Mouse (Mus musculus) cerebellum, adult 2 months (tissue): ENCODE results near the gene Aes.

ENCODE experiments used
- CTCF ChIP-seq: fragments of 200-500 bp; IDR thresholded peaks from 2 replicates; pipeline ENCODE4 v1.5.1; 2011; ENCODE audit warnings: low read depth, mild to moderate bottlenecking, control low read depth, low read length, moderate library complexity, borderline replicate concordance; ENCODE audit not compliant: insufficient read depth
- POLR2A ChIP-seq: fragments of 200-500 bp; IDR thresholded peaks from 2 replicates; pipeline ENCODE4 v1.6.1; 2011; ENCODE audit warnings: low read length, control low read depth, borderline replicate concordance; ENCODE audit not compliant: insufficient read depth

DNA sequence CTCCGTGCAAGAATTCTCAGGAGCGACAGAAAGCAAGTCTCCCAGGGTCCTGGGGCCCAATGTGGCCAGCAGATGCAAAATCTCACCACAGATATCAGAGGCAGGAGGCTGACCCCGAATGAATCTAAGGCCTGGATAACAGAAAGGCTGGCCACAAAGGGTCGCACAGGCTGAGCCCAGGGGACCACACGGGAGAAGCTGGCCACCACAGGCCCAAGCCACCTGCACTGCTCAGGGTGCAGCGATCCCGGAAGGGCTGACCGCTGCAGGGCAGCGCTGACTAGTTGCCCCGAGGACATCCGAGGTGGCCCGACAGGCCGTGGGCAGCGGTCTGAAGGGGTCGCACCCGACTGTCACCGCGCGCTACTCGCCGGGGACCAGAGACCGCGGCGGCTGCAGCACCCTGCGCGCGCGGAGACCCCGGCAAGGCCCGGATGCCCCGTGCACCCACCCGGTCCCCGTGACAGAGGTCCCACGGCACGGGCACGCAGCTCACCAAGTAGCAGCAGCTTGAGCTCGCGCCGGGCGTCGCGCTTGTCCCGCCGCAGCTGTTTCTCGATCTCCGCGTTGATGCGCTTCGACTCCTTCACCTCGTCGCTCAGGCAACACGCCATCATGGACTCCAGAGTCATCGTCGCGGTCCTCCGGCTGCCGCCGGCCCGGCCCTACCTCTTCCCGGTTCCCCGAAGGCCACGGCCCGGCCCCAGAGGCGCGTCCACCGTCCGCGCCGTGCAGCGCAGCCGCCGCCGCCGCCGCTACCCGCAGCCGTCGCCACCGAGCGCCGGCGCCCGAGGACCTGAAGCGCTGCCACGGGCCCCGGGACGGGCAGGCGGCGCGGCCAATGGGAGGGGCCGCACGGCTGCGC, 14.8 kb upstream of the Aes start:
- TF ChIP-seq POLR2A (no peak), CTCF (no peak)
